Mouse (Mus musculus) olfactory bulb, adult 2 months (tissue): ENCODE results near the gene Zmpste24.

Source experiments
- CTCF ChIP-seq: fragments of 200-500 bp; IDR thresholded peaks from 2 replicates; pipeline ENCODE4 v1.5.1; 2012; ENCODE audit warnings: low read depth, mild to moderate bottlenecking, low read length, moderate library complexity; ENCODE audit not compliant: insufficient read depth
- POLR2A ChIP-seq: fragments of 200-500 bp; IDR thresholded peaks from 2 replicates; pipeline ENCODE4 v1.6.1; 2012; ENCODE audit warnings: mild to moderate bottlenecking, low read depth, low read length, moderate library complexity; ENCODE audit not compliant: insufficient read depth

DNA sequence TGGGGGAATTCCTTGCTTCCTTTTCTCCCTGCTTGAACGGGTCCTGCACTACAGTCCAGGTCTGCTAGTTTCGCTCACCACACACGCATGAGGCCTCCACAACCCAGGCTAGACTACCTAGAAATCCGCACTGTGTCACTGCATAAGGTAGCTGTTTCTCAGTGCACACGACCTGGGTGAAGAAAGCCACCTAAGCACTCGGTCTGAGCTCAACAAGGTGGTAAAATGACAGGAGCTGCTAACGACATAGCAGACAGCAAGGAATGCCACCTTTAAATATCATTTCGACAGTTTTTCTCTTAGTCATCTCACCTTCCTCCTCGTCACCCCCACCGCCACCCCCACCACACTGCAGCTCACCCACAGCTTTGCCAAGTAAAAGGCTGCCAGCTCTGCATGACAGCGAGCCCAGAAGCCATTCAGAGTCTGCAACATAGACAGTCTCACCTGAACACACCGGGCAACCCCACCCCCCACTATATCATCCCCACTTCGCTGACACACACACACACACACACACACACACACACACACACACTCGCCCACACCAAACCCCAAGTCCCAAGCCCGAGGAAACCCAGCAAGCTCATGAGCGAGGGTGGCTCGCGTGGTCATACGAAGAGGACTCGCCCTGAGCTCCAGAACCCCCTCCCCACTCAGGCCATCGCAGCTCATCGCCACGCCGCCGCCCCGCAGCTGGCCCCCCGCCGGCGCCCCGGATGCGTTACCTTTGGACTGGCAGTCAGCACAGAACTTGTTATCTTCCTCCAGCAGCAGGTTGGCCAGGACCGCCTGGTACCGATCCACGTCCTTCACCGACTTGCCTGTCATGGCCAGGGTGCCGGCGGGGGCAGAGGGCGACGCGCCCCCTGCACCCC lies 81.8 kb downstream of the Zmpste24 start:
- TF ChIP-seq POLR2A = no peak
- TF ChIP-seq CTCF = no peak
